In the genomic region with DNA sequence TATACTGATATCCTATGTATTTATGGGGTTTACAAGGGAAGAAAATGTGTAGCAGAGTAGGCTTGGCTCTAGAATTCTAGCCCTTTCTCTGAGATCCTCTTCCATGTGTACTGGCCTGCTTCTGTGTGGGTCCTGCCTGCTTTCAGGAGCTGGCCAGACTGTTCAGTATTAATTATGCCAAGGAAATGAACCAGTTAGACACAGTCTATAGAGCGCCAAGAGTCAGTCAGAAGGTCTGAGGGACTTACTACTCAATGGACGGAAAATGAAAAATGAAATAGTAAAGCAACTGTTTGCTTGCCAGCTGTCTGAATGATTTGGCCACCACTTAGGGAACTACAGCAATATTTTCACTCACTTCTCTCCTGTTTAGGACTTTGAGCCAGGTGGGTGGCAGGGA, we compare ENCODE assay signal across 17 mouse cellular contexts.
"Had no signal": no experiment of that assay in that cellular context is flagged by ENCODE, and none has a peak within 500 bp of the region (broad histone marks: within the 10 kb centered on the region; RNA-seq: fewer than 3 reads in every experiment).

No protein-coding gene starts in this region.

- H3K27ac ChIP-seq: limb, embryonic 15.5 days; liver, embryonic 13.5 days; lung, embryonic 15.5 days; macrophage; midbrain, embryonic 13.5 days; neural tube, embryonic 12.5 days had no signal

- H3K27me3 ChIP-seq: limb, embryonic 15.5 days; liver, embryonic 13.5 days; lung, embryonic 15.5 days; megakaryocyte, embryonic 14.5 days; midbrain, embryonic 13.5 days; neural tube, embryonic 12.5 days had no signal

- H3K9ac ChIP-seq: limb, embryonic 15.5 days; liver, embryonic 13.5 days; liver, postnatal 0 days; lung, embryonic 15.5 days; midbrain, embryonic 13.5 days; neural tube, embryonic 12.5 days had no signal

- H3K4me2 ChIP-seq: limb, embryonic 15.5 days; liver, embryonic 13.5 days; lung, embryonic 15.5 days; midbrain, embryonic 13.5 days; neural tube, embryonic 12.5 days had no signal

- H3K4me1 ChIP-seq: neural tube, embryonic 12.5 days had no signal

- DNase-seq: kidney, adult 8-10 months; kidney, postnatal 25 days; layer of hippocampus, postnatal 36 days; liver, embryonic 13.5 days; liver, postnatal 0 days; lung, postnatal 14 days; retina, postnatal 1 day; right cerebral cortex, postnatal 4 days; spleen, adult 18-20 months; thymus, adult 2 months; thymus, postnatal 25 days had no signal

- H3K4me3 ChIP-seq: limb, embryonic 15.5 days; liver, embryonic 13.5 days; lung, embryonic 15.5 days; megakaryocyte, embryonic 14.5 days; midbrain, embryonic 13.5 days; neural tube, embryonic 12.5 days had no signal

- ATAC-seq: liver, postnatal 0 days; midbrain, embryonic 13.5 days had no signal

- H3K9me3 ChIP-seq: limb, embryonic 15.5 days; liver, embryonic 13.5 days; lung, embryonic 15.5 days; megakaryocyte, embryonic 14.5 days; midbrain, embryonic 13.5 days; neural tube, embryonic 12.5 days had no signal
